Mouse (Mus musculus): ENCODE data around the gene Hspb7. TPM values are rescaled to one million over a fixed set of nuclear protein-coding genes. Genes with fewer than 3 reads are reported as not detected.
A peak's percentile ranks its signal among the peaks of the same experiment; 100 is the strongest.

The Hspb7 gene
- total RNA-seq, 2 experiments from 2014 or later = 0.47 to 0.90 TPM

- no peak for DNase-seq (ENCODE audit: low spot score in 2 of 2)
- intact Hi-C loops (cut with DNase I) = no loop called here
Observed at GRCm38 (mm10) chr4:141411430-141411992, 9.1 kb upstream of the Hspb7 start.

GRCm38 (mm10) chr4:141415924-141416323, 4.7 kb upstream of the Hspb7 start, which contains the start of gene Clcnkb:
Gene Clcnkb, minus strand, starts transcription at chr4:141416014.
- intact Hi-C loops (cut with DNase I) = no loop called here
- DNase-seq (ENCODE audit: low spot score in 2 of 2) = no peak

GRCm38 (mm10) chr4:141419398-141420191, 984 bp upstream of the Hspb7 start:
- intact Hi-C loops (cut with DNase I) = no loop called here
- DNase-seq (ENCODE audit: low spot score in 2 of 2) = no peak

GRCm38 (mm10) chr4:141420886-141421285, 307 bp downstream of the Hspb7 start:
- intact Hi-C loops (cut with DNase I) = no loop called here
- DNase-seq (ENCODE audit: low spot score in 2 of 2) = no peak

GRCm38 (mm10) chr4:141421423-141421822, 844 bp downstream of the Hspb7 start:
- intact Hi-C loops (cut with DNase I) = no loop called here
- DNase-seq (ENCODE audit: low spot score in 2 of 2) = no peak

- intact Hi-C loops (cut with DNase I) = no loop called here
- DNase-seq (ENCODE audit: low spot score in 2 of 2) = no peak
Observed at GRCm38 (mm10) chr4:141422841-141423240, 2.3 kb downstream of the Hspb7 start.

- intact Hi-C loops (cut with DNase I) = no loop called here
- no peak for DNase-seq (ENCODE audit: low spot score in 2 of 2)
Observed at GRCm38 (mm10) chr4:141423288-141423687, 2.7 kb downstream of the Hspb7 start.

- intact Hi-C loops (cut with DNase I) = no loop called here
- DNase-seq (ENCODE audit: low spot score in 2 of 2) = no peak
Observed at GRCm38 (mm10) chr4:141423691-141424431, 3.3 kb downstream of the Hspb7 start.

- intact Hi-C loops (cut with DNase I) = no loop called here
Observed at GRCm38 (mm10) chr4:141425484-141426479, 5.2 kb downstream of the Hspb7 start.

GRCm38 (mm10) chr4:141426796-141427745, 6.5 kb downstream of the Hspb7 start:
- intact Hi-C loops (cut with DNase I) = no loop called here
- DNase-seq (ENCODE audit: low spot score in 2 of 2) = no peak

More at GRCm38 (mm10) chr4:141425484-141426479, 5.2 kb downstream of the Hspb7 start:
- peak; percentile 80 to 88 for DNase-seq (ENCODE audit: low spot score in 2 of 2)

- intact Hi-C loops (cut with DNase I) = no loop called here
- no peak for DNase-seq (ENCODE audit: low spot score in 2 of 2)
Observed at GRCm38 (mm10) chr4:141427921-141428320, 7.3 kb downstream of the Hspb7 start.

- DNase-seq (ENCODE audit: low spot score in 2 of 2) = no peak
- intact Hi-C loops (cut with DNase I) = no loop called here
Observed at GRCm38 (mm10) chr4:141429381-141429780, 8.8 kb downstream of the Hspb7 start.

GRCm38 (mm10) chr4:141429847-141430246, 9.3 kb downstream of the Hspb7 start:
- no peak for DNase-seq (ENCODE audit: low spot score in 2 of 2)

GRCm38 (mm10) chr4:141430997-141431396, 10.4 kb downstream of the Hspb7 start:
- intact Hi-C loops (cut with DNase I) = loop anchor here (1.0 kb wide), 2 partner anchors 129 to 144 kb away; no protein-coding TSS in a partner anchor
- DNase-seq (ENCODE audit: low spot score in 2 of 2) = peak in 1 of 2 experiments; percentile 71

More at GRCm38 (mm10) chr4:141429847-141430246, 9.3 kb downstream of the Hspb7 start:
- intact Hi-C loops (cut with DNase I) = no loop called here

- intact Hi-C loops (cut with DNase I) = no loop called here
- no peak for DNase-seq (ENCODE audit: low spot score in 2 of 2)
Observed at GRCm38 (mm10) chr4:141432666-141433065, 12.1 kb downstream of the Hspb7 start.

- intact Hi-C loops (cut with DNase I) = no loop called here
- DNase-seq (ENCODE audit: low spot score in 2 of 2) = no peak
Observed at GRCm38 (mm10) chr4:141433191-141433590, 12.6 kb downstream of the Hspb7 start.

- intact Hi-C loops (cut with DNase I) = no loop called here
- no peak for DNase-seq (ENCODE audit: low spot score in 2 of 2)
Observed at GRCm38 (mm10) chr4:141435974-141436373, 15.4 kb downstream of the Hspb7 start, which contains the start of gene Srarp. Gene Srarp, minus strand, starts transcription at chr4:141436105.

Data from left cerebral cortex, postnatal 14 days (tissue).